Mouse (Mus musculus): ENCODE measurements at regions not wholly inside any gene's neighbourhood (a gene's known extent, or its start where the extent isn't known, plus 50 kb on each side); places are given as distances from the start of the nearest gene placed in this dataset.
A peak's percentile ranks its signal among the peaks of the same experiment; 100 is the strongest.

DNA sequence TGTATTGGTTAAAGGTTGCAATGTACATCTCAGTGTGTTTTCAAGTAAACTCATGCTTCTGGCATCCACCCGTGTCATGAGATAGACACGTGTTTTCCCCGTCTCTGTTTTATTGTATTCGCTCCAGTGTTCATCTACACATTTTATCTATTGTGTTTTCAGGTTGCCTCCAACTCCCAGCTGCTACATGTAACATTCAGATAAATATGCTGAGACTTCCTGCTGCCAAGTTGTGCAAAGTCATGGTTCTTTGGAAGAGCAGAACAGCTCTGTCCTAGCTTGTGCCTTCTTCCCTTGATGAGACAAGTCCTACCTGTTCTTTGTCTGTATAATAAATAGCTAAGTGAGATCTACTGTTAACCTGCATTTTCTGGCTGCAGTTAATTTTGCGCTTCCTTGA is 89.0 kb upstream of the Ankrd50 start:
- no peak for ATAC-seq (ENCODE audit: extremely low read depth, insufficient number of reproducible peaks, low FRiP score, low TSS enrichment)
- no peaks in the 10 kb centered on the region for H3K9me3 ChIP-seq
- no peaks in the 10 kb centered on the region for H3K36me3 ChIP-seq
- no peak overlapping the region for H3K4me2 ChIP-seq
- H3K27me3 ChIP-seq (replicated peaks), result no peaks in the 10 kb centered on the region
- WGBS, result 61% methylated on average over 5 of the region's 5 CpGs
- no peak overlapping the region for H3K9ac ChIP-seq
- H3K4me3 ChIP-seq, result no peak overlapping the region
- no peak overlapping the region for H3K27ac ChIP-seq (replicated peaks)
- peaks cover 12% of the 10 kb centered on the region for H3K4me1 ChIP-seq

DNA sequence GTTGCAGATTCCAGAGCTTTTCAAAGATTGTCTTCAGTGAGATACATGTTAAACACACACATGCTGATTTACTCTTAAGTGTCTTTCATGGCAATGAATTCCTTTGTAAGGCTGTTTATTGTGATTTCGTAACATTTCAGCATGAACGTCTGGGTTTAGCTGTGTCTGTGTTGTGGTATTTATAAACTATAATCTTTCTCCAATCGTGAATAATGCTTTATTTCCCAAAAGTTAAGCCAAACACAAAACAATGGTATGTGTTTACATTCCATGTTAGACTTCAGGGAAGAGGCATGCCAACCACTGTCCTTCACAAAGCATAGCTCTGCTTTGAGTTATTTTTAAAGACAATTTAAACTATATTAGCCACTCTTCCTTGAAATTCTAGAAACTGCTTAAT is 87.5 kb upstream of the Ankrd50 start:
- Histone ChIP-seq H3K4me2 (no peak overlapping the region), H3K27ac (replicated peaks) (no peak overlapping the region), H3K36me3 (no peaks in the 10 kb centered on the region), H3K4me3 (no peak overlapping the region), H3K27me3 (replicated peaks) (no peaks in the 10 kb centered on the region), H3K9ac (no peak overlapping the region), H3K9me3 (no peaks in the 10 kb centered on the region), H3K4me1 (peaks cover 14% of the 10 kb centered on the region)
- 67% methylated on average over 3 of the region's 3 CpGs for WGBS
- no peak for ATAC-seq (ENCODE audit: extremely low read depth, insufficient number of reproducible peaks, low FRiP score, low TSS enrichment)

DNA sequence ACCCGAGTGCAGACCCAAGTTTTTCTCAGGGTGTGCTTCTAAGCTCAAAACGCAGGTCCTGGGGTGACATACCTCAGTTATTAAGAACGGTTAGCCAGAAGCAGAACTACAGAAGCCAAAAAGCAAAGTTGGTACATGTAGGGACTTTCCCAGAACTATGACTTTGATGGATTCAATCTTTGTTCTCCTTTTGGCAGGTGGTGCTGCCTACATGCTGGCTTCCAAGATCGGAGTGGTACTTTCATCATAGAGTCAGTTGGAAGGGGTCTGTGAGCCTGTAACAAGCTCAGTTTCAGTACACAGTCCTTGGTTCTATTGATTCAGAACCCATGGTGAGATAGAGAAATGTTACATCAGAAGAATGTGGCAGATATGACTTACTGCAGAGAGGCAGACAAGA is 86.6 kb upstream of the Ankrd50 start:
- H3K27ac ChIP-seq (replicated peaks), result no peak overlapping the region
- 85% methylated on average over 4 of the region's 4 CpGs for WGBS
- ATAC-seq (ENCODE audit: extremely low read depth, insufficient number of reproducible peaks, low FRiP score, low TSS enrichment), result no peak

DNA sequence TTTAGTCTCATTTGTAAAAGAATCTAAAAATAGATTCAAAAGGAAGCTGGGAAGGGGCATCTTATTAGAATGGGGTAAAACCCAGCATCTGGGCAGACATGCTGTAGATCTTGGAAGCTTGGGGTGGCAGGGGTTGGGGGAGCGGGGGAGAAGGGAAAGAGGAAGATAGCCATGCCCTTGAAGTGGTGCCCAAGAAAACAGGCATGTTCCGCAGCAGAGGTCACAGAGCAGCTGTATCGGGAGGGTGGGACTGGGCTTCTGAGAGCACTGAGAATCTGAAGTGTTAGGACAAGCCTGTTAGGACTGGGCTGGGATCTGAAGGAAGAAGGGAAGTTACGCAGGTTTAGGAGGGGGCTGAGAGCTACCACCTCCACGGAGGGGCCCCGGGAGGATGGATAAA is 84.4 kb upstream of the Ankrd50 start:
- H3K27ac ChIP-seq (replicated peaks), result no peak overlapping the region
- H3K36me3 ChIP-seq, result no peaks in the 10 kb centered on the region
- peak overlapping the region; percentile 1 for H3K4me2 ChIP-seq
- H3K9me3 ChIP-seq, result no peaks in the 10 kb centered on the region
- no peak overlapping the region for H3K4me3 ChIP-seq
- 26% methylated on average over 6 of the region's 6 CpGs for WGBS
- ATAC-seq (ENCODE audit: extremely low read depth, insufficient number of reproducible peaks, low FRiP score, low TSS enrichment), result no peak
- no peaks in the 10 kb centered on the region for H3K27me3 ChIP-seq (replicated peaks)
- H3K4me1 ChIP-seq, result peaks cover 14% of the 10 kb centered on the region
- no peak overlapping the region for H3K9ac ChIP-seq

More for the DNA sequence above, 86.6 kb upstream of the Ankrd50 start:
- H3K4me1 ChIP-seq, result peaks cover 14% of the 10 kb centered on the region
- H3K27me3 ChIP-seq (replicated peaks), result no peaks in the 10 kb centered on the region
- H3K9me3 ChIP-seq, result no peaks in the 10 kb centered on the region
- no peak overlapping the region for H3K9ac ChIP-seq
- H3K4me3 ChIP-seq, result no peak overlapping the region
- no peak overlapping the region for H3K4me2 ChIP-seq
- no peaks in the 10 kb centered on the region for H3K36me3 ChIP-seq

DNA sequence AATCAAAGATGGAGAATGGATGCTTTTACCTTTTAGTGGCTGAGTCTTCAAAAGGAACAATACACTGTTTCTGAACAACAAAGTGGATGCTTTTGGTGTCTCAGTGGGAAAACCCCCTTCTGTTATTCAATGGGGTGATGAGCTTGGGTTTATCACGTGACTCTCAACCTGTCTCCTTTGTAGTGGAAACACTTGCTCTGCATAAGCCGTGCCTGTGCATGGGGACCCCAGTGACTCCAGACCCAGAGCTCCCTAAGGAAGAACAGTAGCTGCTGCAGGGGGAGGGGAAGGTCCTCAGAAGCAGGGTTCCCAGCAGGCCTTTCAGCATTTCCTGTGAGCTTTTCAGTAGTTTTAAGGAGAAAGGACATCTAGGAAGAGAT is 83.9 kb upstream of the Ankrd50 start:
- H3K4me2 ChIP-seq, result peak overlapping the region; percentile 1; the same call in 1 of the 2 replicates
- H3K9ac ChIP-seq, result no peak overlapping the region
- H3K4me1 ChIP-seq, result peaks cover 14% of the 10 kb centered on the region
- no peaks in the 10 kb centered on the region for H3K9me3 ChIP-seq
- no peak overlapping the region for H3K4me3 ChIP-seq
- H3K27me3 ChIP-seq (replicated peaks), result no peaks in the 10 kb centered on the region
- ATAC-seq (ENCODE audit: extremely low read depth, insufficient number of reproducible peaks, low FRiP score, low TSS enrichment), result no peak
- no peaks in the 10 kb centered on the region for H3K36me3 ChIP-seq
- no peak overlapping the region for H3K27ac ChIP-seq (replicated peaks)
- 26% methylated on average over 2 of the region's 2 CpGs for WGBS

DNA sequence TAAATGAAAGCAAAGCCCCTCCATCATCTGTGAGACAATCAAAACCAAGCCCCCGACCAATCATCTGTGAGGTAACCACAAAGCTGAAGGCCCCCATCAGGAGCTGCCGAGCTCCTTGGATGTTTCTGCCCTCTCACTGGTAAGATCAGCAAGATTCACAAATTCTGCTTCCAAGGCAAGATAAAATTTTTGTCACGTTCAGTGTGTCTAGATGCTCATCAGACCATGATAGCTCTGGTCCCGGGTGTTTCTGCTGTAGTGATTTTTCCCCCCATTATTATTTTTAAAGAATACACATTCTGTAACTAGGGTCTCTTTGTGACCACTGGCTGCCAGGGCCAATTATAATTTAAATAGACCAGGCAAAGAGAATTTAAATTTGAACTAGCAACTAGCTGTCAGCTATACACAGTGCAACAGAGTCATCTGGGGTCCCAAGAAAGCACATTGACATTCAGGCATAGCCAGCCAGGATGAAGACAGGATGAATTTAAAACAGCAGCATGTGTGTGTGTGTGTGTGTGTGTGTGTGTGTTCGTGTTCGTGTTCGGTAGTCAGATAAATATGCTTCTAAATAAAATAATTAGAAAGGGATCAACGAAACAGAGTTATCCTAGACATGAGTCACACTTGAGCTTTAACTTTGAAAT is 83.4 kb upstream of the Ankrd50 start:
- Histone ChIP-seq H3K9me3 (no peaks in the 10 kb centered on the region), H3K9ac (no peak overlapping the region), H3K4me2 (no peak overlapping the region), H3K4me1 (peaks cover 14% of the 10 kb centered on the region), H3K4me3 (no peak overlapping the region), H3K36me3 (no peaks in the 10 kb centered on the region), H3K27ac (replicated peaks) (no peak overlapping the region), H3K27me3 (replicated peaks) (no peaks in the 10 kb centered on the region)
- 71% methylated on average over 8 of the region's 8 CpGs for WGBS
- no peak for ATAC-seq (ENCODE audit: extremely low read depth, insufficient number of reproducible peaks, low FRiP score, low TSS enrichment)

DNA sequence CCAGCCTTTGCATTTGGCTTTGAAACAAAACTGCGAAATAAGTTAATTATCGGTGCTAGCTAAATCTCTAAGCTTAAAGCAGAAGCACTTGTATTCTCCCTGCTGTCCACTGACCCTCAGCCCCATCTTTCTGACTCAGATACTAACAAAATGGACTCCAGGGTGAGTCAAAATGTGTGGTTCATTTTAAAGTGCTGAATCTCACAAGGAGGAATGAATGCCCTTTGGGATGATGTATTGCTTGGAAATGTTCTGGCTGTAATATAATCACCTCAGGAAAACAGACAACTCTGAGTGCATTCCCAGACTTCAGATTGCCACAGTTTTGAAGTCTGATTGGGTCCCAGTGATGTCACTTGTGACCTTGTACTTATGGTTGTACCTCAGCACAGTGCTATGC is 81.9 kb upstream of the Ankrd50 start:
- no peak overlapping the region for H3K27ac ChIP-seq (replicated peaks)
- peaks cover 14% of the 10 kb centered on the region for H3K4me1 ChIP-seq
- H3K9ac ChIP-seq, result no peak overlapping the region
- no peak overlapping the region for H3K4me3 ChIP-seq
- 91% methylated on average over 2 of the region's 2 CpGs for WGBS
- no peak for ATAC-seq (ENCODE audit: extremely low read depth, insufficient number of reproducible peaks, low FRiP score, low TSS enrichment)
- H3K4me2 ChIP-seq, result no peak overlapping the region
- H3K36me3 ChIP-seq, result no peaks in the 10 kb centered on the region
- H3K27me3 ChIP-seq (replicated peaks), result no peaks in the 10 kb centered on the region
- H3K9me3 ChIP-seq, result no peaks in the 10 kb centered on the region

DNA sequence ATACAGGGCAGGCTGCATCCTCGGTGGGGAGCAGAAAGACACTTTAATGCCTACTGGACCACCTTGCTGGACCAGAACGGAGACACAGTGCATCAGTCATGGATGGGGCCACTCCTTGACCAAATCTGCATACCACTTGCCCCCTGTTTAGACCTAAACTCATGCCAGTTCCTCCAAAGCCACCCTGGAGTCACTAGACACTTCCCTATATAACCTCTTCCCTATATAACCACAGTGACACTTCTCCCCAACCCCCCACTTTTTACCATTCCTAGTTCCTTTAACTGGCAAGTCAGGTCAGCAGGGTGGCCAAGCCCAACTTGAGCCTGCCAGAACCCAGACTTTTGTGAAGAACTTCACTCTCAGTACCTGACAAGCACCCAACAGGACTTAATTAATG is 80.2 kb upstream of the Ankrd50 start:
- peaks cover 11% of the 10 kb centered on the region for H3K4me1 ChIP-seq
- no peak for ATAC-seq (ENCODE audit: extremely low read depth, insufficient number of reproducible peaks, low FRiP score, low TSS enrichment)
- 31% methylated on average over 2 of the region's 2 CpGs for WGBS
- H3K9me3 ChIP-seq, result no peaks in the 10 kb centered on the region
- no peak overlapping the region for H3K4me2 ChIP-seq
- no peak overlapping the region for H3K9ac ChIP-seq
- H3K27ac ChIP-seq (replicated peaks), result no peak overlapping the region
- no peaks in the 10 kb centered on the region for H3K36me3 ChIP-seq
- no peaks in the 10 kb centered on the region for H3K27me3 ChIP-seq (replicated peaks)
- no peak overlapping the region for H3K4me3 ChIP-seq

DNA sequence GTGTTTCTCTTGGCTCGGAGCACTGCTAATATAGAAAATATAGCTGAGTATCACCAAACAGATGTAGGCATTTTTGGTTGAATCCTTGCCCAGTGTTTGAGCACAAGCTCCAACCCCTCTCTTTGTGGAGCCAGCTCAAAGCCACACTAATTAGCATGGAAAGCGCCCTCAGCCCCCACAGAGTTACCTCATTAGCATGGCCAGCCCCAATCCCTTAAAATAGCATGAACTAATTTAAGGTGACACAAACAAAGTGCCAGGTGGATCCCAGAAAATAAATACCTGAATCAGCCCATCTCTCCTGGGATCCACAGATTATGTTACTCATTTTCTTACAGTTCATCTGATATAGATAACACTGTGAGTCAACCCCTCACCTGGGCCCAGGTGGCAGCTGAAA is 79.7 kb upstream of the Ankrd50 start:
- 17% methylated on average over 2 of the region's 2 CpGs for WGBS
- no peaks in the 10 kb centered on the region for H3K9me3 ChIP-seq
- H3K27me3 ChIP-seq (replicated peaks), result no peaks in the 10 kb centered on the region
- no peak overlapping the region for H3K9ac ChIP-seq
- peaks cover 9% of the 10 kb centered on the region for H3K4me1 ChIP-seq
- H3K4me3 ChIP-seq, result no peak overlapping the region
- no peak overlapping the region for H3K27ac ChIP-seq (replicated peaks)
- no peak overlapping the region for H3K4me2 ChIP-seq
- H3K36me3 ChIP-seq, result no peaks in the 10 kb centered on the region
- no peak for ATAC-seq (ENCODE audit: extremely low read depth, insufficient number of reproducible peaks, low FRiP score, low TSS enrichment)

DNA sequence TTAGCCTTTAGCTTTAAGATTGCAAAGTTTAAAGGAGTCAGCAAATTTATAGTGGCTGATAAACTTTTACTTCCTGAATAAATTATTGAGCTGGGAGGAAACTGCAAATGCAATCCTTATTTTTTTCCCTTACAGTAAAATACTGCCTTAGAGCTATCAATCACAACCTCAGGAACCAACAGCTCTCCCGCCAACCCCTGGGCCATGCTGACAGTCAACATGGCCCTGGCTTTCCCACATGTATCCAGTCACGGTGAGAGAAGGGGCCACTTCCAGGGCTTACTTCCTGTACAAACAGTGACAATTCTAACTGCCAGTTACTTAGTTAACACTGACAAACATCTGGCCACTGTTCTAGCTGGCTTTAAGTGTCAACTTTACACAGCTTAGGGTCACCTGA is 76.5 kb upstream of the Ankrd50 start:
- H3K36me3 ChIP-seq, result no peaks in the 10 kb centered on the region
- no peaks in the 10 kb centered on the region for H3K9me3 ChIP-seq
- H3K27ac ChIP-seq (replicated peaks), result no peak overlapping the region
- H3K4me2 ChIP-seq, result no peak overlapping the region
- H3K27me3 ChIP-seq (replicated peaks), result no peaks in the 10 kb centered on the region
- no peak for ATAC-seq (ENCODE audit: extremely low read depth, insufficient number of reproducible peaks, low FRiP score, low TSS enrichment)
- WGBS, result 54% methylated on average over 2 of the region's 2 CpGs
- no peak overlapping the region for H3K4me3 ChIP-seq
- no peak overlapping the region for H3K9ac ChIP-seq
- H3K4me1 ChIP-seq, result no peaks in the 10 kb centered on the region

DNA sequence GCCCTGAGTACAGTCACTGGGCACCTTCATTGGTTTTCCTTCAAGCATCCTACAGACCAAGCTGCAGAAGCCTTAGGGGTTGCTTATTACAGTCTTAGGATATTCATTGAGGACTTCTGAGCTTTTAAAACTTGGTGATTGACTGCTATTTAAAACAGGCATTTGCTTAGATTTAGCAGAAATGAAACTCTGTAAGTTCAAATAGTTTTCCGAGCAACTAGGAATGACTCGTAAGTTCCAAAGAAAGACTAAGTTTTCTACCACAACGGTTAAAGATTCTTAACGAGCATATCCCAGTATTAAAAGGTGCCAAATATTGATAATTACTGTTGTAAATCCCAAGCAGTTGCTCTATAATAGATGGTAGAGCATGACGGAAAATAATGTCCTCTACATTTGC is 71.3 kb upstream of the Ankrd50 start:
- Histone ChIP-seq H3K9me3 (no peaks in the 10 kb centered on the region), H3K27ac (replicated peaks) (no peak overlapping the region), H3K4me3 (no peak overlapping the region), H3K9ac (no peak overlapping the region), H3K27me3 (replicated peaks) (no peaks in the 10 kb centered on the region), H3K4me1 (no peaks in the 10 kb centered on the region), H3K36me3 (no peaks in the 10 kb centered on the region), H3K4me2 (no peak overlapping the region)
- 83% methylated on average over 5 of the region's 5 CpGs for WGBS
- ATAC-seq (ENCODE audit: extremely low read depth, insufficient number of reproducible peaks, low FRiP score, low TSS enrichment), result no peak

DNA sequence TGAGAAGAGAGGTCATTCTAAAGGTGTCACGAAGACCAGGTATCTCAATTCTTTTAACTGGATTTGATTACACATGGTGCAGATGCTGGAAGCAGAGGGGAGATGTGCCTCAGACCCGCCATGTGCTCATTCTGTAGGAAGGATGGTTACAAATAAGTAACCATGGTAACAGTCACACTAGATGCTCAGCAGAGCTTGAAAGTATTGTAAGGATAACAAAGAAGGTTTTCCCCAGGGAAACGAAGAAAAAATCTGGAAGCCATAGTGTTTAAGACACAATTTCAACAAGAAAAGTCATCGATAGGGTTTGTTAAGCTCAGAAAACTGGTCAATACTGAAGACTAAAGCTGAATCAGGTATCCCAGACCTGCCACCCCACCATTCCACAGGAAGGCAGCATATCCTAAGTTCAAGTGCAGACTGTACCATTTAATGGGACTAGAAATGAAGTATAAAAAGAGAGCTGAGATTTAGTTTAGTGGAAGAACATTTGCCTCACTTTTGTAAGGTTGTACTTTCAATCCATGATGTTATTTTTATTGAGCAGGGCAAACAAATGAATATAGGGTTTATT is 68.9 kb upstream of the Ankrd50 start:
- Histone ChIP-seq H3K4me3 (no peak overlapping the region), H3K27ac (replicated peaks) (no peak overlapping the region), H3K9me3 (no peaks in the 10 kb centered on the region; the same call in 1 of the 2 replicates), H3K36me3 (no peaks in the 10 kb centered on the region), H3K4me2 (no peak overlapping the region), H3K27me3 (replicated peaks) (no peaks in the 10 kb centered on the region), H3K9ac (no peak overlapping the region), H3K4me1 (no peaks in the 10 kb centered on the region)
- WGBS, result 66% methylated on average over 4 of the region's 4 CpGs
- no peak for ATAC-seq (ENCODE audit: extremely low read depth, insufficient number of reproducible peaks, low FRiP score, low TSS enrichment)
